Mouse (Mus musculus): Measurements from ENCODE around the gene Hivep3. TPM values are rescaled to one million over a fixed set of nuclear protein-coding genes. Genes with fewer than 3 reads are reported as not detected.

Gene Hivep3
- polyA plus RNA-seq, 1 experiment: 1.4 TPM

- Histone ChIP-seq H3K79me2 (ENCODE audit: control insufficient read depth, insufficient read depth) (no peaks in the 10 kb centered on the region), H3ac (ENCODE audit: control insufficient read depth, insufficient read length, low read depth) (no peak overlapping the region), H3K79me3 (ENCODE audit: low read depth) (no peaks in the 10 kb centered on the region), H3K36me3 (ENCODE audit: control insufficient read depth, insufficient read depth) (no peaks in the 10 kb centered on the region), H3K27me3 (ENCODE audit: control insufficient read depth, insufficient read depth, insufficient read length) (no peaks in the 10 kb centered on the region), H3K4me3 (ENCODE audit: insufficient read depth, poor library complexity, severe bottlenecking) (no peak overlapping the region)
- TF ChIP-seq MYOG (IDR thresholded peaks at IDR 0.05; ENCODE audit: control insufficient read depth, extremely low read depth, insufficient read length): no peak
- TF ChIP-seq FOSL1 (IDR thresholded peaks at IDR 0.05; ENCODE audit: insufficient read depth, low read length, poor library complexity, severe bottlenecking): no peak
- TF ChIP-seq CEBPB (IDR thresholded peaks at IDR 0.05; ENCODE audit: low read depth): no peak
- TF ChIP-seq CTCF (IDR thresholded peaks at IDR 0.05; ENCODE audit: control insufficient read depth, insufficient read depth, insufficient read length): no peak
- no peak for TF ChIP-seq USF1 (IDR thresholded peaks at IDR 0.05; ENCODE audit: low read depth)
- TF ChIP-seq MAX (IDR thresholded peaks at IDR 0.05): no peak
- TF ChIP-seq MYOD1 (IDR thresholded peaks at IDR 0.05; ENCODE audit: control insufficient read depth, insufficient read length, low read depth): no peak
These were observed 247.6 kb downstream of the Hivep3 start for GRCm38 (mm10) chr4:119981047-119981720.

GRCm38 (mm10) chr4:119986065-119986464, 252.5 kb downstream of the Hivep3 start:
- Histone ChIP-seq H3K79me3 (ENCODE audit: low read depth) (no peaks in the 10 kb centered on the region), H3K36me3 (ENCODE audit: control insufficient read depth, insufficient read depth) (no peaks in the 10 kb centered on the region), H3ac (ENCODE audit: control insufficient read depth, insufficient read length, low read depth) (no peak overlapping the region), H3K27me3 (ENCODE audit: control insufficient read depth, insufficient read depth, insufficient read length) (no peaks in the 10 kb centered on the region), H3K4me3 (ENCODE audit: insufficient read depth, poor library complexity, severe bottlenecking) (no peak overlapping the region), H3K79me2 (ENCODE audit: control insufficient read depth, insufficient read depth) (no peaks in the 10 kb centered on the region)
- TF ChIP-seq CTCF (IDR thresholded peaks at IDR 0.05; ENCODE audit: control insufficient read depth, insufficient read depth, insufficient read length) (no peak), CEBPB (IDR thresholded peaks at IDR 0.05; ENCODE audit: low read depth) (no peak), FOSL1 (IDR thresholded peaks at IDR 0.05; ENCODE audit: insufficient read depth, low read length, poor library complexity, severe bottlenecking) (no peak), MAX (IDR thresholded peaks at IDR 0.05) (no peak)

- Histone ChIP-seq H3K4me3 (ENCODE audit: insufficient read depth, poor library complexity, severe bottlenecking) (no peak overlapping the region), H3ac (ENCODE audit: control insufficient read depth, insufficient read length, low read depth) (no peak overlapping the region), H3K36me3 (ENCODE audit: control insufficient read depth, insufficient read depth) (no peaks in the 10 kb centered on the region), H3K79me2 (ENCODE audit: control insufficient read depth, insufficient read depth) (no peaks in the 10 kb centered on the region), H3K79me3 (ENCODE audit: low read depth) (no peaks in the 10 kb centered on the region), H3K27me3 (ENCODE audit: control insufficient read depth, insufficient read depth, insufficient read length) (no peaks in the 10 kb centered on the region)
- TF ChIP-seq USF1 (IDR thresholded peaks at IDR 0.05; ENCODE audit: low read depth) (no peak), MYOG (IDR thresholded peaks at IDR 0.05; ENCODE audit: control insufficient read depth, extremely low read depth, insufficient read length) (no peak), FOSL1 (IDR thresholded peaks at IDR 0.05; ENCODE audit: insufficient read depth, low read length, poor library complexity, severe bottlenecking) (no peak), CTCF (IDR thresholded peaks at IDR 0.05; ENCODE audit: control insufficient read depth, insufficient read depth, insufficient read length) (no peak), MAX (IDR thresholded peaks at IDR 0.05) (no peak), MYOD1 (IDR thresholded peaks at IDR 0.05; ENCODE audit: control insufficient read depth, insufficient read length, low read depth) (no peak), CEBPB (IDR thresholded peaks at IDR 0.05; ENCODE audit: low read depth) (no peak)
These were observed 253.2 kb downstream of the Hivep3 start for GRCm38 (mm10) chr4:119986580-119987291.

GRCm38 (mm10) chr4:119987376-119988087, 253.9 kb downstream of the Hivep3 start:
- H3K79me3 ChIP-seq (ENCODE audit: low read depth): no peaks in the 10 kb centered on the region
- no peak overlapping the region for H3K4me3 ChIP-seq (ENCODE audit: insufficient read depth, poor library complexity, severe bottlenecking)
- H3K36me3 ChIP-seq (ENCODE audit: control insufficient read depth, insufficient read depth): no peaks in the 10 kb centered on the region
- no peaks in the 10 kb centered on the region for H3K79me2 ChIP-seq (ENCODE audit: control insufficient read depth, insufficient read depth)
- TF ChIP-seq FOSL1 (IDR thresholded peaks at IDR 0.05; ENCODE audit: insufficient read depth, low read length, poor library complexity, severe bottlenecking) (no peak), MYOG (IDR thresholded peaks at IDR 0.05; ENCODE audit: control insufficient read depth, extremely low read depth, insufficient read length) (no peak), CTCF (IDR thresholded peaks at IDR 0.05; ENCODE audit: control insufficient read depth, insufficient read depth, insufficient read length) (no peak), MAX (IDR thresholded peaks at IDR 0.05) (no peak), USF1 (IDR thresholded peaks at IDR 0.05; ENCODE audit: low read depth) (no peak), MYOD1 (IDR thresholded peaks at IDR 0.05; ENCODE audit: control insufficient read depth, insufficient read length, low read depth) (no peak), CEBPB (IDR thresholded peaks at IDR 0.05; ENCODE audit: low read depth) (no peak)
- no peak overlapping the region for H3ac ChIP-seq (ENCODE audit: control insufficient read depth, insufficient read length, low read depth)
- no peaks in the 10 kb centered on the region for H3K27me3 ChIP-seq (ENCODE audit: control insufficient read depth, insufficient read depth, insufficient read length)

GRCm38 (mm10) chr4:119989031-119989693, 255.6 kb downstream of the Hivep3 start:
- no peak for TF ChIP-seq MYOD1 (IDR thresholded peaks at IDR 0.05; ENCODE audit: control insufficient read depth, insufficient read length, low read depth)
- no peak for TF ChIP-seq USF1 (IDR thresholded peaks at IDR 0.05; ENCODE audit: low read depth)
- no peak for TF ChIP-seq MAX (IDR thresholded peaks at IDR 0.05)
- TF ChIP-seq FOSL1 (IDR thresholded peaks at IDR 0.05; ENCODE audit: insufficient read depth, low read length, poor library complexity, severe bottlenecking): no peak
- TF ChIP-seq CEBPB (IDR thresholded peaks at IDR 0.05; ENCODE audit: low read depth): no peak
- no peak for TF ChIP-seq CTCF (IDR thresholded peaks at IDR 0.05; ENCODE audit: control insufficient read depth, insufficient read depth, insufficient read length)
- TF ChIP-seq MYOG (IDR thresholded peaks at IDR 0.05; ENCODE audit: control insufficient read depth, extremely low read depth, insufficient read length): no peak
- no peak overlapping the region for H3K4me3 ChIP-seq (ENCODE audit: insufficient read depth, poor library complexity, severe bottlenecking)
- H3K36me3 ChIP-seq (ENCODE audit: control insufficient read depth, insufficient read depth): no peaks in the 10 kb centered on the region
- H3K79me3 ChIP-seq (ENCODE audit: low read depth): no peaks in the 10 kb centered on the region
- H3K79me2 ChIP-seq (ENCODE audit: control insufficient read depth, insufficient read depth): no peaks in the 10 kb centered on the region
- H3ac ChIP-seq (ENCODE audit: control insufficient read depth, insufficient read length, low read depth): no peak overlapping the region
- H3K27me3 ChIP-seq (ENCODE audit: control insufficient read depth, insufficient read depth, insufficient read length): no peaks in the 10 kb centered on the region
